In the genomic region with DNA sequence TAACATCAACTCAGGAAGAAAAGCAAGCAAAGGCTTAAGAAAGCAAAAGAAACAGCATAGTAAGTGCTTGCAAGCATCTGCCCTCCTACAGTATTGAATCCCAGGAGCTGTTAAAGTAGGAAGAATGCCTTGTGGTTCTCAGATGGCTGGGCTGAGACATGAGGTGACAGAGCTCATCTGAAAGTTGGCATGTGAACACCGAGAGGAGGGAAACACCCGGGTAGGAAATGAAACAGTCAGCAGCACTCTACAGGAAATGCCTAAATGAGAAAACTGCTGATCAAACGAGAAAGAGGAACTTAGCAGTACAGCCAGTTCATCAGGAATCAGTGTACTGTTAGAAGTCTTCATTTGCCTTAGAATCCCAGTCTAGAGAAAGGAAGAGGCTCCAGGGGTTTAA, we compare ENCODE assay signal across 9 mouse cellular contexts.
DNase-seq lines count a peak whose midpoint lies in the region; ATAC-seq and TF ChIP-seq lines count a peak whose summit lies in the region.
"Had no signal": no experiment of that assay in that cellular context is flagged by ENCODE, and none has a peak within 500 bp of the region (broad histone marks: within the 10 kb centered on the region; RNA-seq: fewer than 3 reads in every experiment).

No protein-coding gene starts in this region.

- H3K4me1 ChIP-seq in liver, adult 2 months (ENCODE audit: control insufficient read depth, insufficient read depth, low read length), result peaks cover 2% of the 10 kb centered on the region; the same call in 1 of the 2 replicates
- H3K4me1 ChIP-seq in liver, embryonic 11.5 days (replicated peaks; ENCODE audit: control insufficient read depth, insufficient read depth, low read length), result peaks cover 2% of the 10 kb centered on the region; the same call in 1 of the 2 replicates
- H3K4me1 ChIP-seq in small intestine, adult 2 months (ENCODE audit: control insufficient read depth, insufficient read depth, insufficient read length, low read length), result no peaks in the 10 kb centered on the region; the same call in 1 of the 2 replicates
- H3K4me1 ChIP-seq in forebrain, embryonic 11.5 days (replicated peaks; ENCODE audit: control insufficient read depth, insufficient read depth, low read length), result no peaks in the 10 kb centered on the region; the same call in 1 of the 2 replicates

- TF ChIP-seq CTCF in liver, adult 2 months (IDR thresholded peaks at IDR 0.05; ENCODE audit: low read depth, low read length), result no peak
- TF ChIP-seq CTCF in small intestine, adult 2 months (IDR thresholded peaks at IDR 0.05; ENCODE audit: extremely low read depth, insufficient read length, insufficient replicate concordance, low read depth, low read length), result no peak

- H3K4me3 ChIP-seq in liver, adult 2 months (ENCODE audit: insufficient read depth, low read depth, low read length), result no peak overlapping the region
- H3K4me3 ChIP-seq in liver, embryonic 11.5 days (ENCODE audit: low read depth, low read length), result no peak overlapping the region
- H3K4me3 ChIP-seq in small intestine, adult 2 months (ENCODE audit: low read depth, low read length), result no peak overlapping the region
- no peak overlapping the region for H3K4me3 ChIP-seq in forebrain, embryonic 11.5 days (ENCODE audit: low read depth, low read length)
- H3K4me3 ChIP-seq: embryonic facial prominence, embryonic 12.5 days had no signal

- ATAC-seq in cerebellum, adult (ENCODE audit: insufficient number of reproducible peaks, low FRiP score, low TSS enrichment), result peak; percentile 61
- ATAC-seq in liver, embryonic 11.5 days (replicated peaks; ENCODE audit: low FRiP score), result no peak
- peak; percentile 99 for ATAC-seq in inflammation-experienced regulatory T-cells, adult 6 months
- ATAC-seq in forebrain, embryonic 11.5 days (replicated peaks; ENCODE audit: low FRiP score), result no peak

- H3K36me3 ChIP-seq in liver, adult 2 months (ENCODE audit: control insufficient read depth, insufficient read depth, low read length), result no peaks in the 10 kb centered on the region
- H3K36me3 ChIP-seq in liver, embryonic 11.5 days (ENCODE audit: control insufficient read depth, insufficient read depth, low read length), result no peaks in the 10 kb centered on the region
- H3K36me3 ChIP-seq in small intestine, adult 2 months (ENCODE audit: control insufficient read depth, insufficient read depth, low read length), result no peaks in the 10 kb centered on the region
- H3K36me3 ChIP-seq in forebrain, embryonic 11.5 days (ENCODE audit: control insufficient read depth, insufficient read depth, low read length), result no peaks in the 10 kb centered on the region
- H3K36me3 ChIP-seq: embryonic facial prominence, embryonic 12.5 days had no signal

- H3K27me3 ChIP-seq in liver, adult 2 months (ENCODE audit: control insufficient read depth, insufficient read depth, low read length), result no peaks in the 10 kb centered on the region
- no peaks in the 10 kb centered on the region for H3K27me3 ChIP-seq in liver, embryonic 11.5 days (replicated peaks; ENCODE audit: control insufficient read depth, insufficient read depth, low read length)
- H3K27me3 ChIP-seq in small intestine, adult 2 months (ENCODE audit: control insufficient read depth, insufficient read depth, low read length), result no peaks in the 10 kb centered on the region
- no peaks in the 10 kb centered on the region for H3K27me3 ChIP-seq in forebrain, embryonic 11.5 days (ENCODE audit: control insufficient read depth, insufficient read depth, low read length)
- H3K27me3 ChIP-seq: embryonic facial prominence, embryonic 12.5 days had no signal

- H3K27ac ChIP-seq in liver, adult 2 months (replicated peaks; ENCODE audit: insufficient read depth, low read depth, low read length), result 0 out of 2 replicates have a peak overlapping the region, but pooled peaks have one; percentile 1
- no peak overlapping the region for H3K27ac ChIP-seq in liver, embryonic 11.5 days (ENCODE audit: low read depth, low read length)
- H3K27ac ChIP-seq in small intestine, adult 2 months (ENCODE audit: insufficient read depth, low read depth, low read length), result peak overlapping the region; percentile 15; the same call in 1 of the 2 replicates
- no peak overlapping the region for H3K27ac ChIP-seq in forebrain, embryonic 11.5 days (ENCODE audit: low read depth, low read length)
- H3K27ac ChIP-seq: embryonic facial prominence, embryonic 12.5 days had no signal

- no peaks in the 10 kb centered on the region; the same call in 1 of the 2 replicates for H3K79me2 ChIP-seq in liver, adult 2 months (ENCODE audit: control insufficient read depth, insufficient read depth, low read length)

- TF ChIP-seq POLR2A in liver, adult 2 months (IDR thresholded peaks at IDR 0.05; ENCODE audit: extremely low read depth, insufficient read depth, low read length), result no peak
- TF ChIP-seq POLR2A in small intestine, adult 2 months (IDR thresholded peaks at IDR 0.05; ENCODE audit: low read depth, low read length), result no peak

- no peaks in the 10 kb centered on the region for H3K9me3 ChIP-seq in liver, embryonic 11.5 days (ENCODE audit: control insufficient read depth, low read length)
- no peaks in the 10 kb centered on the region for H3K9me3 ChIP-seq in forebrain, embryonic 11.5 days (ENCODE audit: control insufficient read depth, low read length)
- H3K9me3 ChIP-seq: embryonic facial prominence, embryonic 12.5 days had no signal

- H3K4me2 ChIP-seq in liver, embryonic 11.5 days, result no peak overlapping the region; the same call in 1 of the 2 replicates
- no peak overlapping the region for H3K4me2 ChIP-seq in forebrain, embryonic 11.5 days (ENCODE audit: low read depth, low read length, severe bottlenecking)
- H3K4me2 ChIP-seq: embryonic facial prominence, embryonic 12.5 days had no signal

- no peak for DNase-seq in cerebellum, postnatal 4 days (ENCODE audit: low spot score in 2 of 2)
- peak; percentile 49 for DNase-seq in liver, adult 2 months (ENCODE audit: extremely low read depth, low read depth, low spot score)
- no peak for DNase-seq in liver, embryonic 11.5 days (ENCODE audit: low spot score)
- no peak for DNase-seq in ovary, adult 18-20 months (ENCODE audit: low spot score)
- DNase-seq in forebrain, embryonic 11.5 days (ENCODE audit: low spot score), result no peak

- 45% methylated on average over 3 of the region's 3 CpGs for WGBS in liver, adult 2 months
- WGBS in liver, embryonic 11.5 days, result 18% methylated on average over 3 of the region's 3 CpGs
- 24% methylated on average over 3 of the region's 3 CpGs for WGBS in small intestine, adult 2 months
- 71% methylated on average over 3 of the region's 3 CpGs for WGBS in forebrain, embryonic 11.5 days

- H3K9ac ChIP-seq in liver, adult 2 months (ENCODE audit: low read depth, low read length), result no peak overlapping the region
- H3K9ac ChIP-seq in liver, embryonic 11.5 days (ENCODE audit: low read depth, low read length), result no peak overlapping the region
- H3K9ac ChIP-seq in forebrain, embryonic 11.5 days (ENCODE audit: low read length), result no peak overlapping the region
- H3K9ac ChIP-seq: embryonic facial prominence, embryonic 12.5 days had no signal

Comparison
In these comparisons a context has a peak if more than half of its experiments do, and no peak if none do; other contexts are left out.
1. H3K27ac ChIP-seq: peak in liver, adult 2 months (single experiment) and small intestine, adult 2 months (single experiment); none in liver, embryonic 11.5 days (single experiment) and forebrain, embryonic 11.5 days (single experiment).
2. ATAC-seq: peak in cerebellum, adult (single experiment) and inflammation-experienced regulatory T-cells, adult 6 months (single experiment); none in liver, embryonic 11.5 days (single experiment) and forebrain, embryonic 11.5 days (single experiment).